Mouse (Mus musculus) megakaryocyte, embryonic 14.5 days (primary cell): ENCODE measurements around the gene Olfr878. TPM values are rescaled to one million over a fixed set of nuclear protein-coding genes. Genes with fewer than 3 reads are reported as not detected.

Experiments used
- H3K27me3 ChIP-seq: replicated peaks from 2 replicates; pipeline ENCODE3; 2012; ENCODE audit warnings: inconsistent platforms
- H3K36me3 ChIP-seq: replicated peaks from 2 replicates; pipeline ENCODE3; 2012; ENCODE audit warnings: low read length, inconsistent platforms, mixed read lengths
- H3K4me1 ChIP-seq: 2 replicates; pipeline ENCODE4 v1.6.1; 2012; ENCODE audit warnings: inconsistent platforms
- H3K4me3 ChIP-seq: replicated peaks from 2 replicates; pipeline ENCODE3; 2012; ENCODE audit warnings: moderate library complexity, mild to moderate bottlenecking, inconsistent platforms
- H3K9me3 ChIP-seq: 2 replicates; pipeline ENCODE4 v1.6.1; 2012; ENCODE audit warnings: inconsistent platforms
- FLI1 ChIP-seq: IDR thresholded peaks from 2 replicates; pipeline ENCODE4 v1.6.1; 2012; ENCODE audit warnings: low read length, inconsistent platforms, mixed read lengths
- GATA1 ChIP-seq: IDR thresholded peaks from 3 replicates; pipeline ENCODE4 v1.6.1; 2012; ENCODE audit warnings: mixed read lengths, low read length, inconsistent platforms, borderline replicate concordance
- polyA plus RNA-seq: library from polyadenylated mRNA; stranded (reverse); fragments of >175 nt; gene quantifications from 2 replicates; pipeline ENCODE4 v1.2.3, GENCODE M21; 2012; ENCODE audit warnings: low replicate concordance; ENCODE audit not compliant: insufficient read depth

The Olfr878 gene
- polyA plus RNA-seq, result not detected in 2 replicates

GRCm38 (mm10) chr9:37917540-37917939, at the start of gene Olfr878:
Olfr878 (plus strand) TSS chr9:37917840.
- Histone ChIP-seq H3K36me3 (no peaks in the 10 kb centered on the region), H3K9me3 (no peaks in the 10 kb centered on the region), H3K4me1 (no peaks in the 10 kb centered on the region), H3K4me3 (no peak within 1 kb of the TSS), H3K27me3 (no peaks in the 10 kb centered on the region)
- TF ChIP-seq FLI1 (no peak), GATA1 (no peak)

DNA sequence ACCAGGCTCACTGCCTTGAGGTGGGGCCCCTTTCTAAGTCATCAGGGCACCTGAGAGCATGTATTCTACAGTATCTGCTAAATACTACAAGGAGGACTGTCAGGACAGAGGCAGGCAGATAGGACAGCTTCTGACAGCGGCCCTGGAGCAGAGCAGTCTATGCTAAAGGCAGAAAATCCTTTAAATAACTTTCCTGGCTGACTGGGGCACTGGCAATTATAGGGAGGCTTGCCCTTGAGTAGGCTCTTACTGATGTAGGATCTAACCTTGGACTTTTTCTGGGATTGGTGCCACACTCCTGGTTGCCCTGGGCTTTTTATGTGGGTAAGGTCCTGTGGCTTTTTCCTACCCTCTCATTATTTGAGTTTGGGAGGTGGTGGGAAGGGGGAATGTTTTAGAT, 47.4 kb upstream of the Olfr878 start:
- no peaks in the 10 kb centered on the region for H3K9me3 ChIP-seq
- no peaks in the 10 kb centered on the region for H3K36me3 ChIP-seq
- no peak for TF ChIP-seq FLI1
- no peak for TF ChIP-seq GATA1
- no peaks in the 10 kb centered on the region for H3K4me1 ChIP-seq
- H3K4me3 ChIP-seq, result no peak overlapping the region
- no peaks in the 10 kb centered on the region for H3K27me3 ChIP-seq

DNA sequence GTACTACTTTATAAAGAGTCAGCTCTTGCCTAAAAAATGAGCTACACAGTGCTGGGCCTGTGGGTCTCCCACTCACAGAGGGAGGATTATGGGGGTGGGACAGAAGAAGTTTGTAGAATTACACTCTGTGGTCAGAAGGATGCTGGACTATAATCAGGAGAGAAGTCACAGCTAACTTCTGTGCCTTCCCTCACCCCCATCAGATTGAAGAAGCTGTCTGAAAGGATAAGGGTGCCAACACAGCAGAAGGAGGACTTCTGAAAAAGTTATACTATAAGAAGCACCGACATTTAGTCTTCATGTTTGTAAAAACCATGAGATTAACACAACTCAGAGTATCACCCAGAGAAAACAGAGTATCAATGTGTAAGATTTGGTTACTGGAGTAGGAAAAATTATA, 46.5 kb upstream of the Olfr878 start:
- Histone ChIP-seq H3K4me3 (no peak overlapping the region), H3K27me3 (no peaks in the 10 kb centered on the region), H3K4me1 (no peaks in the 10 kb centered on the region), H3K9me3 (no peaks in the 10 kb centered on the region), H3K36me3 (no peaks in the 10 kb centered on the region)
- TF ChIP-seq GATA1 (no peak), FLI1 (no peak)

GRCm38 (mm10) chr9:37871536-37871935, 46.1 kb upstream of the Olfr878 start:
- H3K4me1 ChIP-seq, result no peaks in the 10 kb centered on the region
- H3K27me3 ChIP-seq, result no peaks in the 10 kb centered on the region
- H3K9me3 ChIP-seq, result no peaks in the 10 kb centered on the region
- no peak for TF ChIP-seq GATA1
- no peak for TF ChIP-seq FLI1
- no peaks in the 10 kb centered on the region for H3K36me3 ChIP-seq
- H3K4me3 ChIP-seq, result no peak overlapping the region

DNA sequence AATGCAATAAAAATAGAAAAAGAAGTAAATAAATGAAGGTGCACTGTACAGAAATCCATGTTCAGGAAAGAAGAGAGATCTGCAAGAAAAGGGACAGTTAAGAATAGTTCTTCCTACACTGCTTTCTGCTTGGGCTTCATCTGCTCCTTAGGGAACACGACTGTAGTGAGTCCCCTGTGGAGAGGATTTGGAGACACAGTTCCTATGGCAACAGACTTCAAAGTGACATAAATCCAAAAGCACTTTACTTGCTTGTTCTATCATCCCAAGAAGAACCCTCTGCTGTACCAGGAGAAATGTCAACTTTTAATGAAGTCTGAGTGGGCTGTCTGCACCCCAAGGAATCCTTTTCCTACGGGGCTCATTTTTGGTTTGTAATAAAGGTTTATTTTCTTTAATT, 26.7 kb upstream of the Olfr878 start:
- no peak overlapping the region for H3K4me3 ChIP-seq
- TF ChIP-seq FLI1, result no peak
- TF ChIP-seq GATA1, result no peak

GRCm38 (mm10) chr9:37896661-37897060, 21.0 kb upstream of the Olfr878 start, which contains the start of gene Olfr145:
Olfr145 (plus strand) TSS chr9:37896724.
- no peaks in the 10 kb centered on the region for H3K36me3 ChIP-seq
- H3K4me1 ChIP-seq, result no peaks in the 10 kb centered on the region
- no peaks in the 10 kb centered on the region for H3K9me3 ChIP-seq
- H3K4me3 ChIP-seq, result no peak within 1 kb of the TSS
- no peaks in the 10 kb centered on the region for H3K27me3 ChIP-seq
- TF ChIP-seq GATA1 (no peak), FLI1 (no peak)

More for the DNA sequence above, 26.7 kb upstream of the Olfr878 start:
- Histone ChIP-seq H3K9me3 (no peaks in the 10 kb centered on the region), H3K36me3 (no peaks in the 10 kb centered on the region), H3K27me3 (no peaks in the 10 kb centered on the region), H3K4me1 (no peaks in the 10 kb centered on the region)

GRCm38 (mm10) chr9:37905555-37905954, 12.1 kb upstream of the Olfr878 start:
- TF ChIP-seq FLI1, result no peak
- no peak for TF ChIP-seq GATA1
- H3K9me3 ChIP-seq, result no peaks in the 10 kb centered on the region
- no peaks in the 10 kb centered on the region for H3K4me1 ChIP-seq
- no peaks in the 10 kb centered on the region for H3K27me3 ChIP-seq
- H3K4me3 ChIP-seq, result no peak overlapping the region
- H3K36me3 ChIP-seq, result no peaks in the 10 kb centered on the region

- no peaks in the 10 kb centered on the region for H3K36me3 ChIP-seq
Observed at GRCm38 (mm10) chr9:37918018-37918417, 378 bp downstream of the Olfr878 start.

GRCm38 (mm10) chr9:37924194-37924593, 6.6 kb downstream of the Olfr878 start:
- TF ChIP-seq FLI1 (no peak), GATA1 (no peak)
- no peaks in the 10 kb centered on the region for H3K9me3 ChIP-seq
- no peaks in the 10 kb centered on the region for H3K4me1 ChIP-seq
- no peaks in the 10 kb centered on the region for H3K27me3 ChIP-seq
- no peak overlapping the region for H3K4me3 ChIP-seq
- H3K36me3 ChIP-seq, result no peaks in the 10 kb centered on the region

More at GRCm38 (mm10) chr9:37918018-37918417, 378 bp downstream of the Olfr878 start:
- TF ChIP-seq FLI1 (no peak), GATA1 (no peak)
- H3K4me1 ChIP-seq, result no peaks in the 10 kb centered on the region
- H3K27me3 ChIP-seq, result no peaks in the 10 kb centered on the region
- H3K9me3 ChIP-seq, result no peaks in the 10 kb centered on the region
- H3K4me3 ChIP-seq, result no peak overlapping the region

DNA sequence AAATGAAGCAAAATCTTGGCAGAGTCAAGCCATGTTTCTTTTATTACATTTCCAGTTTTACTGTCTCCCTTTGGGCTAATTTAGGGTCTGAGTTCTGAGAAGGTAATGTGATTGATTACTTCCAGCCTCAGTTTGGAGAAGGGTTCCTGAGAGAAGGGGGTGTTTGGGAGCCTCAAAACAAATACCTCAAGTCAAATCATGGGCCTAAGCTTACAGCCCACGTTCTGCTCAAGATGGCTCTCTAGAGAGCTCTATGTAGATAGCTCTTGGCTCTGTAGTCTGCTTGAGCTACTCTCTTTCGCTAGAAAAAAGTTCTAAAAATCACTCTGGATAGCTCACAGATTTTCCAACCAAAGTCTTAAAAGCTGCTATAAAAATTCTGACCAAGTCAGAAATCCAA, 7.8 kb downstream of the Olfr878 start:
- H3K27me3 ChIP-seq, result no peaks in the 10 kb centered on the region
- no peaks in the 10 kb centered on the region for H3K36me3 ChIP-seq
- no peak overlapping the region for H3K4me3 ChIP-seq
- no peaks in the 10 kb centered on the region for H3K9me3 ChIP-seq
- no peaks in the 10 kb centered on the region for H3K4me1 ChIP-seq
- TF ChIP-seq GATA1, result no peak
- no peak for TF ChIP-seq FLI1
